Mouse (Mus musculus): ENCODE measurements around the gene Jak1.

Jak1 gene

GRCm38 (mm10) chr4:101135909-101136308, 129.2 kb downstream of the Jak1 start:
- DNase-seq: no peak

- no peak for DNase-seq
These were observed 130.1 kb downstream of the Jak1 start for GRCm38 (mm10) chr4:101135013-101135412.

GRCm38 (mm10) chr4:101121002-101121401, 144.1 kb downstream of the Jak1 start:
- no peak for DNase-seq

- DNase-seq: peak; percentile 4
These were observed 158.0 kb downstream of the Jak1 start for GRCm38 (mm10) chr4:101107122-101107521.
